Mouse (Mus musculus) limb, embryonic 14.5 days (tissue): ENCODE data around the gene Oxsr1. TPM values are rescaled to one million over a fixed set of nuclear protein-coding genes. Genes with fewer than 3 reads are reported as not detected.

Source experiments
- ATAC-seq: fragments of 200-750 bp; cut with Nextera tagmentation; 2 replicates; pipeline ENCODE4 v1.8.0; 2017; ENCODE audit warnings: low read depth, moderate number of reproducible peaks, moderate TSS enrichment; ENCODE audit not compliant: low FRiP score
- DNase-seq: peaks from one replicate; pipeline ENCODE4 v3.0.0-alpha.2; 2015; ENCODE audit warnings: low spot score
- H3K27ac ChIP-seq: fragments of 300-500 bp; sonication (generic); replicated peaks from 2 replicates; pipeline ENCODE4 v1.5.1; 2014; ENCODE audit warnings: low read depth, mild to moderate bottlenecking, low read length, moderate library complexity, mixed read lengths
- H3K27me3 ChIP-seq: fragments of 300-500 bp; sonication (generic); 2 replicates; pipeline ENCODE4 v1.6.1; 2014; ENCODE audit warnings: low read length, mixed read lengths; ENCODE audit not compliant: control insufficient read depth, insufficient read depth
- H3K36me3 ChIP-seq: fragments of 300-500 bp; sonication (generic); 2 replicates; pipeline ENCODE4 v1.6.1; 2014; ENCODE audit warnings: mild to moderate bottlenecking, low read length, moderate library complexity, mixed read lengths; ENCODE audit not compliant: control insufficient read depth, insufficient read depth
- H3K4me1 ChIP-seq: fragments of 300-500 bp; sonication (generic); 2 replicates; pipeline ENCODE4 v1.6.1; 2014; ENCODE audit warnings: antibody characterized with exemption, low read length, mixed read lengths; ENCODE audit not compliant: control insufficient read depth, insufficient read depth
- H3K4me2 ChIP-seq: fragments of 300-500 bp; sonication (generic); replicated peaks from 2 replicates; pipeline ENCODE4 v1.6.1; 2014; ENCODE audit warnings: low read depth, mild to moderate bottlenecking, low read length, moderate library complexity; ENCODE audit not compliant: severe bottlenecking
- H3K4me3 ChIP-seq: fragments of 300-500 bp; sonication (generic); replicated peaks from 2 replicates; pipeline ENCODE4 v1.5.1; 2014; ENCODE audit warnings: low read length
- H3K9ac ChIP-seq: fragments of 300-500 bp; sonication (generic); 2 replicates; pipeline ENCODE4 v1.6.1; 2014; ENCODE audit warnings: mild to moderate bottlenecking, low read depth, low read length, moderate library complexity; ENCODE audit not compliant: severe bottlenecking
- H3K9me3 ChIP-seq: fragments of 300-500 bp; sonication (generic); 2 replicates; pipeline ENCODE4 v1.6.1; 2016; ENCODE audit warnings: low read length; ENCODE audit not compliant: control insufficient read depth
- POLR2A ChIP-seq: fragments of 200-500 bp; IDR thresholded peaks from 2 replicates; pipeline ENCODE4 v1.8.0; 2012; ENCODE audit warnings: inconsistent platforms, mild to moderate bottlenecking, moderate library complexity, borderline replicate concordance; ENCODE audit not compliant: insufficient read depth, insufficient read length; ENCODE audit errors: extremely low read depth
- WGBS: fragments of 180-500 bp; shearing (Covaris S2); extraction: QIAGEN DNeasy Blood & Tissue Kit; methylation state at CpG from one replicate; pipeline ENCODE4 v1.1.7; 2014; 5-methylcytosine and 5-hydroxymethylcytosine counted together
- polyA plus RNA-seq, 2 experiments: library from polyadenylated mRNA; depleted of rRNA in 1 of 2; stranded (reverse) in 1 of 2; unstranded in 1 of 2; fragments of >200 nt; fragmentation: Nextera tagmentation in 1 of 2; extraction: Ambion mirVana in 1 of 2; gene quantifications; 2 replicates each; pipeline versions ENCODE4 v1.2.1 to v1.2.3; 2012 to 2014

Gene Oxsr1
- polyA plus RNA-seq, 2 experiments, result 16.0 to 35.4 TPM

DNA sequence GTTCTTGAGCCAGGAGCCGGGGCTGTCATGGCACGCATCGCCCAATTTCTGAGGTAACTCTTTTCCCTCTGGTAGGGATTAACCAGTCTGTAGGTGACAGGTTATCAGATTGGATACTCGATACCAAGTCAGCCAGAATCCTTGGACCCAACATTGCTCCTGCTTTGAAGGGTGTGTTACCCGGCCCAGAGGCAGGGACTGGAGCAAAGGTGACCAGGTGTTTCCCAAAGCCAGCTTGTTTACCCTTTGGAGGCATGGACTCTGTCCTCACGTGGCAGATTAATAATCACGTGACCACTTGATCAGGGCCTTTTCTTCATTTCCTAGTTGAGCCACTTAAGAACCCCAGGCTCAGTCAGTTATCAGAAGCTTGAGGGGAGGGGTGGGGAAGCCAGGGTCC lies 20.5 kb upstream of the Oxsr1 start:
- 92% methylated on average over 7 of the region's 7 CpGs for WGBS
- TF ChIP-seq POLR2A, result no peak
- Histone ChIP-seq H3K27me3 (no peaks in the 10 kb centered on the region), H3K4me3 (no peak overlapping the region), H3K4me2 (no peak overlapping the region), H3K27ac (no peak overlapping the region), H3K36me3 (peaks cover 43% of the 10 kb centered on the region), H3K9ac (0 out of 2 replicates have a peak overlapping the region, but pooled peaks have one; percentile 77), H3K4me1 (peaks cover 20% of the 10 kb centered on the region), H3K9me3 (no peaks in the 10 kb centered on the region)
- no peak for DNase-seq
- ATAC-seq, result no peak

DNA sequence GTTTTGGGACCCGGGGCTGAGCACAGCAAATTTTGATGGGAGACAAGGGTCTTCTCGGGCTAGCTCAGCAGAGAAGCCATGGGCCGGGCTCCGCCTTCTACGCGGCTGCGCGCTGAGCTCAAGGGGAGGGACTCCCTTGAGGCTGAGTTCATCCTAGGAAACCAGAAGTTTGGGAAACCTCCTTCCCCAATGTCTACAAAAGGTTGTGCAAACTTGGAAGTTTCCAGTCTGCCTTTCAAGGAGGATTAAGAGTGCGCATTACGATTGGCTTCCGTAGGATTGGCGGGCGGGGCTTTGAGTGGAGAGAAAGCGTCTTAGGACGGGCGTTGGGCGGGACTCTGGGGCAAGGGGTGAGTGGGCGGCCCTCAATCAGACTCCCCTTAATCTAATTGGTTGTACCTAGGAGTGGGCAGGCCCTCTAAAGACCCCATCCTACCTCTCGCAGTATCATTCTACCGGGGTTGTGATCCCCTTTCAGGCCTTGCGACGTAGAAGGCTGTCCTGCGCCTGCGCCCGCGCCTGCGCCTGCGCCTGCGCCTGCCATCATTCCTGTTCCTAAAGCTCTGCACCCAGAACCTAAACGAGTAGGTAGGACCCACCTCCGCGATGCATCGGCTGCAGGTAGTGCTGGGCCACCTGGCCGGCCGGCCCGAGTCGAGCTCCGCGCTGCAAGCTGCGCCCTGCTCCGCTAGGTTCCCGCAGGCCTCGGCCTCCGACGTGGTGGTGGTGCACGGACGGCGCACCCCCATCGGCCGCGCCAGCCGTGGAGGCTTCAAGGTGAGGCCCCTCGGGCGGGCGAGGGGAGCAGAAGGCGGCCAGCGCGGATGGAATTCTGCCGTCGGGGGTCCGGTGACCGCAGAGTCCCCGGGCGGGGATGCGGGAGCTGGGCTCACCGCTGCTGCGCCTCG lies 18.9 kb upstream of the Oxsr1 start, which contains the start of gene Myd88:
Gene Myd88, minus strand, starts transcription at position 503 of the 908 bp plus-strand sequence.
- peak; percentile 61; the same call in 1 of the 2 replicates for TF ChIP-seq POLR2A
- WGBS, result 0% methylated on average over 57 of the region's 68 CpGs
- peak; percentile 100 for DNase-seq
- Histone ChIP-seq H3K27ac (peak within 1 kb of the TSS; percentile 82), H3K4me2 (peak within 1 kb of the TSS; percentile 75), H3K4me3 (peak within 1 kb of the TSS; percentile 68), H3K4me1 (peaks cover 20% of the 10 kb centered on the region), H3K9ac (peak within 1 kb of the TSS; percentile 77), H3K27me3 (no peaks in the 10 kb centered on the region), H3K36me3 (peaks cover 38% of the 10 kb centered on the region), H3K9me3 (no peaks in the 10 kb centered on the region)
- ATAC-seq, result peak; percentile 99

DNA sequence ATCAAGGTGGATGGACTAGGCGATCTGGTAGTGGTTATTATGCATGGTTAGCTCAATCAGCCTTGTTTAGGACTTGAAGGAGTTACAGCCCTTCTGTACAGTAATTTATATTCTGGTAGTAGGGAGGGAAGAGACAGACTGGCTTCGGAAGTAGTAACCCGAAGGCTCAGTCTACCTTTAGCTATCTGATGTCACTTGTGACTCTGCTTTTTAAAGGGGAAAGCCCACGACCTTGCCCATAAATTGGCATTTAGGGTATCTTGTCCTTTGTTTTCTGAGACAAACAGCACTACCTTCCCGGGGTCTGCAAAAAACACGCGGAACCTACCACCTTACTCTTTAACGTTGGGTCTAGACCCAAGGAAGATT lies 18.0 kb upstream of the Oxsr1 start:
- no peak for TF ChIP-seq POLR2A

DNA sequence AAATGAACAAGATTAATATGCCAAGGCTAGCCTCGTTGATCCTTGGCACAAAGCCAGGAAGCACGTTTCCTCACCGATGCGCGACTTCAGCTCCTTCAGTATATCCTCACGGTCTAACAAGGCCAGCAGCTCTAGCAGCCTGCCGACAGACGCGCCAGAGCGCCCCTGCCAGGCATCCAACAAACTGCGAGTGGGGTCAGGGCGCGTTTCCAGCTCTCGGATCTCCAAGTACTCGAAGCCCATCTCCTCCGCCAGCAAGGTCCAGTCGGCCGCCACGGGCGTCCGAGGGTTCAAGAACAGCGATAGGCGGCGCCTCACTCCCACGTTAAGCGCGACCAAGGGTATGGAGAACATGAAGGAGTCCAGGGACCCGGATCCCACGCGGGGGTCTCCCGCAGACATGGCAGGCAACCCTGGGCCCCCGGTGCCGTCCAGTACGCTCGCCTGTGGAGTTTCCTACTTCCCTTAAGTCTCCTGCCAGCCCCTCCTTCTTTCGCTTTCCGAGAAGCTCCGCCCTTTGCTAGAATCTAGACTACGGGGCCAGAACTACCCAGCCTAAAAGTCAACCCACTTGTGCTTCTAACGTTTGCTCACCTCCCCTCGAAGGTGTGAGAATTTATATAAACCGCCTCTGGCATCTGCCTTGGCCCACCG lies 17.5 kb upstream of the Oxsr1 start, which contains the start of gene Acaa1a:
Gene Acaa1a, plus strand, starts transcription at position 119 of the 654 bp plus-strand sequence.
- Histone ChIP-seq H3K9me3 (no peaks in the 10 kb centered on the region), H3K4me1 (peaks cover 20% of the 10 kb centered on the region), H3K9ac (peak within 1 kb of the TSS; percentile 73), H3K27ac (peak within 1 kb of the TSS; percentile 82), H3K36me3 (peaks cover 24% of the 10 kb centered on the region), H3K27me3 (no peaks in the 10 kb centered on the region), H3K4me2 (peak within 1 kb of the TSS; percentile 75), H3K4me3 (peak within 1 kb of the TSS; percentile 68)
- TF ChIP-seq POLR2A, result no peak
- no peak for ATAC-seq
- DNase-seq, result peak; percentile 52
- WGBS, result under 1% methylated on average over 37 of the region's 43 CpGs

More for the DNA sequence above, 18.0 kb upstream of the Oxsr1 start:
- DNase-seq (no peak), ATAC-seq (no peak)
- Histone ChIP-seq H3K27ac (peak overlapping the region; percentile 82), H3K36me3 (peaks cover 29% of the 10 kb centered on the region), H3K27me3 (no peaks in the 10 kb centered on the region), H3K9ac (peak overlapping the region; percentile 73), H3K9me3 (no peaks in the 10 kb centered on the region), H3K4me3 (peak overlapping the region; percentile 68), H3K4me2 (peak overlapping the region; percentile 75), H3K4me1 (peaks cover 20% of the 10 kb centered on the region)
- WGBS, result 5% methylated on average over 8 of the region's 8 CpGs

DNA sequence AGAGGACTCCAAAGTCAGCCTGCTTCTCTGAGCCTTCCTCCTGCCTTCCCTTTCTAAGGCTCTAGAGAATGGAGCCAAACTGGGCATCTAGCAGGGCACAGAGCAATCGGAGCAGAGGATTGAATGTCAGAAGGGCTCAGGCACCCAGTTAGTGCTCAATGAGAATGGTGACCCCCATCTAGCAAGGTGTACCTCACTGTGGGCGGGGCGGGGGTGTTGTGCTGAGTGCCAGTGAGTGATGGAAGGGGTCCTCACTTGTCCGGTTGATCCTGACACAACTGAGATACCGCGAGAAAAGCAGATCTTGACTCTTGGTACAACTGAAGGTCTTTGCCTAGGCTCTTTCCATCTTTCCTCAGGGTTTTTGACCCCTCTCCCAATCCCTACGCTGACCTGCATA lies 16.9 kb upstream of the Oxsr1 start:
- H3K4me1 ChIP-seq, result peaks cover 20% of the 10 kb centered on the region
- peak overlapping the region; percentile 75 for H3K4me2 ChIP-seq
- WGBS, result 48% methylated on average over 7 of the region's 7 CpGs
- H3K9ac ChIP-seq, result peak overlapping the region; percentile 73
- H3K36me3 ChIP-seq, result peaks cover 20% of the 10 kb centered on the region
- TF ChIP-seq POLR2A, result no peak
- H3K9me3 ChIP-seq, result no peaks in the 10 kb centered on the region
- H3K4me3 ChIP-seq, result peak overlapping the region; percentile 68
- no peak for ATAC-seq
- H3K27ac ChIP-seq, result no peak overlapping the region
- H3K27me3 ChIP-seq, result no peaks in the 10 kb centered on the region
- DNase-seq, result no peak
